Mouse (Mus musculus) 3T3-L1 (cell line): ENCODE results near the gene Smarcc1.

Experiments used
- DNase-seq: peaks from one replicate; pipeline ENCODE4 v3.0.0-alpha.2; 2015; ENCODE audit warnings: low read depth, low spot score

Gene Smarcc1

DNA sequence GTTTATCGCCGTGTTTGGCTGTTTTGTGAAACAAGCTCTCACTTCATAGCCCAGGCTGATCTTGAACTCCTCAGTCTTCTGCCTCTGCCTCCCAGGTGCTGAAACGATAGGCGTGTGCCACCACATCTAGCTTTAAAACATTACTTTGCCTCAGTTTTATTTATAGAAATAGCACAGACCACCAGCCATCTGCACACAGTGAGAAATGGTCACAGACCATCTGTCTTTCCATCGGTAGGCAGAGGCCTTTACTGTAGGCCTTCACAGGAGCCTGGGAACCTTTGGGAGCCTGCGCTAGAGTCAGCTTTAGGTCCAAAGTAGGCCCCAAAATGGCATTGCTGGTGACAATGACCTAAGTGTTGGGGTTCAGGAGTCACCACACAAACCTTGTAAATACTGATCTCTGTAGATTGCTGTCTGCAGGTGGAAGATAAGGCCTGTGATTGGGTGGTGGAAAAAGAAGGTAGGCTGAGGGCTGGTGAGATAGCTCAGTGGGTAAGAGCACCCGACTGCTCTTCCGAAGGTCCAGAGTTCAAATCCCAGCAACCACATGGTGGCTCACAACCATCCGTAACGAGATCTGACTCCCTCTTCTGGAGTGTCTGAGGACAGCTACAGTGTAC, 166.7 kb downstream of the Smarcc1 start:
- no peak for DNase-seq

- no peak for DNase-seq
These were observed 169.9 kb downstream of the Smarcc1 start for GRCm38 (mm10) chr9:110287321-110287924.
